Mouse (Mus musculus) hindbrain, embryonic 10.5 days (tissue): Measurements from ENCODE around the gene Fxyd7. TPM values are rescaled to one million over a fixed set of nuclear protein-coding genes. Genes with fewer than 3 reads are reported as not detected.

Experiments
- DNase-seq: peaks from one replicate; pipeline ENCODE4 v3.0.0-alpha.2; 2017; ENCODE audit warnings: low spot score
- H3K27ac ChIP-seq: fragments of 300-500 bp; sonication (generic); 2 replicates; pipeline ENCODE4 v1.5.1; 2016; ENCODE audit warnings: mild to moderate bottlenecking, moderate library complexity
- H3K27me3 ChIP-seq: fragments of 300-500 bp; sonication (generic); 2 replicates; pipeline ENCODE4 v1.6.1; 2016; ENCODE audit warnings: mild to moderate bottlenecking; ENCODE audit not compliant: poor library complexity, insufficient read depth, severe bottlenecking
- H3K36me3 ChIP-seq: fragments of 300-500 bp; sonication (generic); 2 replicates; pipeline ENCODE4 v1.6.1; 2016; ENCODE audit warnings: mild to moderate bottlenecking, moderate library complexity
- H3K4me1 ChIP-seq: fragments of 300-500 bp; sonication (generic); replicated peaks from 2 replicates; pipeline ENCODE4 v1.6.1; 2016; ENCODE audit warnings: mild to moderate bottlenecking
- H3K4me3 ChIP-seq: fragments of 300-500 bp; sonication (generic); 2 replicates; pipeline ENCODE4 v1.5.1; 2016; ENCODE audit warnings: mild to moderate bottlenecking, moderate library complexity
- H3K9me3 ChIP-seq: fragments of 300-500 bp; sonication (generic); 2 replicates; pipeline ENCODE4 v1.6.1; 2016; ENCODE audit warnings: mild to moderate bottlenecking, moderate library complexity
- WGBS: fragments of 180-500 bp; shearing (Covaris S2); methylation state at CpG from one replicate; pipeline ENCODE4 v1.1.7; 2016; 5-methylcytosine and 5-hydroxymethylcytosine counted together
- polyA plus RNA-seq: library from polyadenylated mRNA; unstranded; fragments of >200 nt; fragmentation: Nextera tagmentation; extraction: Ambion mirVana; gene quantifications from 2 replicates; pipeline ENCODE4 v1.2.1, GENCODE M21; 2016

Gene Fxyd7
- polyA plus RNA-seq, 1 experiment from 2014 or later: 7.6 TPM

DNA sequence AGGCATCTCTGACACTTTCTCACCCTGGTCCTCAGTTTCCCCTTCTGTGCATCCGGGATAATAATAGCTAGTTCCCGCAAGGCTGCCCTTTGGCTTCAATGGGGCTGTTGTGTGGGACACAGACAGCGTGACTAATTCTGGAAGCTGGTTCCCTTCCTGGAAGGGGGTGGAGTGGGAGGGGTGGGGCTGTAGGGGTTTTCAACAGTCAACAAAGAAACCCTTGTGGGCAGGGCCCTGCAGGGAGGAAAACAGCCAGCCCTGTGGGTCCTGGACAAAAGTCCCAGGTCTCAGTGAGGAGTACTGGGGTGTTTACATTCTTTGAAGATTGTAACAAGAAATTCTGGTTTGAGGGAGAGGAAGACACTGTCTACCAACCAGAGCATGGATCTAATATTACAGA is 33.9 kb upstream of the Fxyd7 start:
- peak; percentile 52 for DNase-seq
- WGBS: 25% methylated on average over 3 of the region's 3 CpGs
- H3K4me3 ChIP-seq: no peak overlapping the region
- H3K9me3 ChIP-seq: peaks cover 7% of the 10 kb centered on the region; the same call in 1 of the 2 replicates
- peak overlapping the region; percentile 81 for H3K27ac ChIP-seq
- peaks cover 36% of the 10 kb centered on the region for H3K4me1 ChIP-seq
- no peaks in the 10 kb centered on the region for H3K27me3 ChIP-seq
- no peaks in the 10 kb centered on the region for H3K36me3 ChIP-seq

DNA sequence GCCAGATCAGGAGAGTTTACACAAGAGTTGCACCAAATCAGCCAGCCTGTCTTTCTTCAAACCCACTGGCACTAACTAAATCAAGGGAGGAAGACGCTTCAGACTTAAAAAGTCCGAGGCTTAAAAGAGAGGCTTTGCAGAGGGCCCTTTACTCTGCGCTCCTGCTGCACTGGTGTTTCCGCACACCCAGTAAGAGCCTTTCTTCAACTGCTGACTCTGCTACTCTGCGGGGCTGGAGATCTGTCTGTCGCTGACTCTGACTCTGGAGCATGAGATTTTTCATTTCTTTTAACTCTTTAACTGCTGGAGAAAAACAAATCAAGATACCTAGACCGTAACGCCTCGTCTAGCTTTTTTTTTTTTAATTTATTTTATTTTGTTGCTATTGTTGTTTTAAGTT is 32.9 kb upstream of the Fxyd7 start:
- H3K27me3 ChIP-seq: no peaks in the 10 kb centered on the region
- H3K36me3 ChIP-seq: no peaks in the 10 kb centered on the region
- H3K4me3 ChIP-seq: no peak overlapping the region
- no peak for DNase-seq
- H3K9me3 ChIP-seq: peaks cover 5% of the 10 kb centered on the region; the same call in 1 of the 2 replicates
- peaks cover 36% of the 10 kb centered on the region for H3K4me1 ChIP-seq
- WGBS: 57% methylated on average over 9 of the region's 9 CpGs
- peak overlapping the region; percentile 74 for H3K27ac ChIP-seq

DNA sequence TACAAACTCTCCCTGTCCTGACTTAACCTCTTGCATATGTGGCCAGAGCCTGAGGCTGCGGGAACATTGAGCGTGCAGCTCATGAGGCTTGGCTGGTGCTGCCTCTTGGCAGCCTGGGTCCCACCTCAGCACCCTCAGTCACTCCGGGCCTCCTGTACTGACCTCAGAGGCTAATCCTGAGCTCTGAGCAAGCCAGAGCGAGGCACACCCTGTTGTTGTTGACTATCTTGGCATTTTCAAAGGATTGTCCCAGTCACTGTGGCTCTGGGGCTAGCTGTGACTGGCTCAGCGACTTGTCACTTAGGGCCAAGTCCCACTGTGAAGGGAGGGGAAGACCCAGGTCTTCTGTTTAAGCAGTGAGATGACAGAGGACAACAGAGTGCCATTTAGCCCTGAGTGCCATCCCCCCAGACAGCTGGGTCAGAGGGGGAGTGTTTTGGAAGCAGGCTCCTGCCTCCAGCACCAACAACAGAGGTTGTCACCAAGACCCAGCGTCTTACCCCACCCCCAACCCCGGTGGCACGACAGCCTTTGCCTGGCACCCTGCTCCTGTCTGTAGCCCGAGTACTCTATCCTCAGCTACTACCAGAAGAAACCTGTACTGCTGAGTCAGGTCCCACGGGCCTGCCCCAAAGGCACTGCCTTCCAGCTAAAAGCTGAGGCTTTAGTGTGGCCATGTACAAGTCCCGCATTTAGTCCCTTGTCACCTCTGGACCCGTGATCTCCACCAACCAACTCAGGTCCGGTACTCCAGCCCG is 31.7 kb upstream of the Fxyd7 start:
- H3K36me3 ChIP-seq: no peaks in the 10 kb centered on the region
- peaks cover 5% of the 10 kb centered on the region; the same call in 1 of the 2 replicates for H3K9me3 ChIP-seq
- H3K27ac ChIP-seq: peak overlapping the region; percentile 74
- no peaks in the 10 kb centered on the region for H3K27me3 ChIP-seq
- peaks cover 38% of the 10 kb centered on the region for H3K4me1 ChIP-seq
- WGBS: 63% methylated on average over 14 of the region's 14 CpGs
- peak; percentile 34 for DNase-seq
- no peak overlapping the region for H3K4me3 ChIP-seq

DNA sequence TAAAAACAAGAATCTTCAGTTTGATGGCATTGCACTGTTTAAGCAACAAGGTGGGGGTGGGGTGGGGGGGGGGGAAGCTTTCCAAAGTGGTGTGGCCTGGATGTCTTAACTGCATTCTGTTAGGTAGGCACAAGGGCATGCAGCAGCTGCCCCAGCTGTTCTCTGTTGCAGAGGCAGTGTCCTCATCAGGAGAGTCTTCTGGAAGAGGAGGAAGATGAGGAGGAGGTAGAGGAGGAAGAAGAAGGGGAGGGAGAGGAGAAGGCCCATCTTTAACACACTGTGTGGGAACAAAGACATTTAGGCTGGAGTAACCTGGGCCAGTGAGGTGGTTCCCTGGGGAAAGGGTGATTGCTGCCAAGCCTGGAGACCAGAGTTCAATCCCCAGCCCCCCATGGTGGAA is 30.8 kb upstream of the Fxyd7 start:
- H3K4me3 ChIP-seq: no peak overlapping the region
- no peak for DNase-seq
- H3K36me3 ChIP-seq: no peaks in the 10 kb centered on the region
- H3K27me3 ChIP-seq: no peaks in the 10 kb centered on the region
- peaks cover 5% of the 10 kb centered on the region; the same call in 1 of the 2 replicates for H3K9me3 ChIP-seq
- H3K4me1 ChIP-seq: peaks cover 47% of the 10 kb centered on the region
- no peak overlapping the region for H3K27ac ChIP-seq

DNA sequence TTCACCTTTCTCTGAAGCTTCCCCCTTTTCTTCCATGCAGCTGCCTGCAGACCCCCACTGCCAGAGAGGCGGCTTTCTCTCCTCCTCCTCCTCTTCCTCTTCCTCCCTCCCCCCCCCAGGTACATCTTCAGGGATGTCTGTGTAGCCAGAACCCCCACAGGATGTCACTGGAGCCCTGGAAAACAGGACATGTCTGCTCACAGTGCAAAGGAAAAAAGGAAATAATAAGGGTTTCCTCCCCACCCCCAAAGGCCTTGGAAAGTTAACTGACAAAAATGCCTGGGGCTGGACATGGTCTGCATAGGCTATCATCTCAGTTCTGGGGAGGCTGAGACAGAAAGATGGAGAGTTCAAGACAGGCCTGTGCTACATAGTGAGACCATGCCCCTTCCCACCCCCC is 29.8 kb upstream of the Fxyd7 start:
- Histone ChIP-seq H3K4me1 (peaks cover 55% of the 10 kb centered on the region), H3K36me3 (no peaks in the 10 kb centered on the region), H3K27me3 (no peaks in the 10 kb centered on the region), H3K4me3 (no peak overlapping the region), H3K9me3 (peaks cover 5% of the 10 kb centered on the region; the same call in 1 of the 2 replicates), H3K27ac (0 out of 2 replicates have a peak overlapping the region, but pooled peaks have one; percentile 36)
- no peak for DNase-seq
- WGBS: 53% methylated on average over 1 of the region's 1 CpGs

DNA sequence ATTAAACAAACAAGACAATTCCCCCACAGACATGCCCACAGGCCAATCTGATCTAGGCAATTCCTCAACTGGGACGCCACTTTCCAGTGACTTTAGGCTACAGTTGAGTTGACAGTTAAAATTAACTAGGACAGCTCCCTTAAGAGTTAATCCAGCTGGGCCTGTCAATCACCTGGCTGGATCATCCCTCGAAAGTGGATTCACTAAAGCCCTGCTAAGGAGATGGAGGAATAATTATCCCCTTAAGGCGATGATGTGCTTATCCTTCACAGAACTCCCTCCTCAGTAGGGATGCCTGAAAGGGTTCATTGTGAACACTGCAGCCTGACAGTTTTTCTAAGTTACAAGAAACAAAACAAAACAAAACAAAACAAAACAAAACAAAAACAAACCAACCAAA is 29.3 kb upstream of the Fxyd7 start:
- H3K36me3 ChIP-seq: no peaks in the 10 kb centered on the region
- H3K27ac ChIP-seq: no peak overlapping the region
- no peak overlapping the region for H3K4me3 ChIP-seq
- H3K27me3 ChIP-seq: no peaks in the 10 kb centered on the region
- peaks cover 50% of the 10 kb centered on the region for H3K4me1 ChIP-seq
- peaks cover 5% of the 10 kb centered on the region; the same call in 1 of the 2 replicates for H3K9me3 ChIP-seq
- WGBS: 55% methylated on average over 3 of the region's 3 CpGs
- no peak for DNase-seq

DNA sequence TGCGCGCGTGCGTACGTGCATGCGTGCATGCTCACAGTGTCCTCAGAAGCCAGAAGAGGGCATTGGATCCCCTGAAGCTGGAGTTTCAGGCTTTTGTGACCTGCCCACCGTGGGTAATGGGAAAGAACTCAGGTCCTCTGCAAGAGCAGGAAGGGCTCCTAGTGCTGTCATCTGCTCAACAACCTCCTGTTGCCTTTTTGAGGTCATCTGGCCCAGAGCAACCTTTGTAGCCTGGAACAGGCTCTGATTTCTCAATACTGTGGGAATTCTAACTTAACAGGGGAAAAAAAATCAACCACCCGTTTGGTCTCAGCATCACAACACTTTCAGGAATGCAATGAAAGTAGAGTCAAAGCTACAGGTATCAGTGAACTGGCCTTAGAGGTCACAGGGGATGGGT is 28.4 kb upstream of the Fxyd7 start:
- peaks cover 44% of the 10 kb centered on the region for H3K4me1 ChIP-seq
- no peaks in the 10 kb centered on the region for H3K36me3 ChIP-seq
- WGBS: 88% methylated on average over 8 of the region's 8 CpGs
- DNase-seq: no peak
- H3K4me3 ChIP-seq: no peak overlapping the region
- H3K27me3 ChIP-seq: no peaks in the 10 kb centered on the region
- H3K9me3 ChIP-seq: peaks cover 5% of the 10 kb centered on the region; the same call in 1 of the 2 replicates
- no peak overlapping the region for H3K27ac ChIP-seq

DNA sequence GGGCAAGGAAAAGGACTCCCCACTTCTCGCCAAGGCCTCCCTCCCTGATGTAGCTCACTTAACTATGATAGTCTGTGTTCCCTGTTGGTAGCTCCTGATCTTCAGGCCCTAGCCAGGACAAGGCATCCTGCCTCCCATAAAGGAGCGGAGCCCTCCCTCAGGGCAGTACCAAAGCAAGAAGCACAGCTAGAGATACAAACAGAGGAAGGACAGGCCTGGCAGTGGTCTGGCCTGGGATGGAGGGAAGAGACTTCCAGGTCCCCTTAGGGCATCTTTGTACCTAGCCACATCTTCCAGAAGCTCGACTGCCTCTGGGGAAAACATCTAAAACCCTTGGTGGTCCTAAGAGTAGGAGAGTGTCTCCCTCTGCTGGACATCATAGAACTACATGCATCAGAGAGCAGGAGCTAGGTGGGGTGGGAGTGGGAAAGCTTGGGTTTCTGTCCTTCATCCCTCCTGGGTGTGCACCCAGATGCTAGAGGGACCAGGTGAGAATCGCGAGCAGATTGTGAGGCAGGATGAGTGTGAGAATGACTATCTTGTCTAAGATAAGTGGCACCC is 26.7 kb upstream of the Fxyd7 start:
- no peak overlapping the region for H3K4me3 ChIP-seq
- H3K27ac ChIP-seq: peak overlapping the region; percentile 78
- 45% methylated on average over 5 of the region's 5 CpGs for WGBS
- H3K4me1 ChIP-seq: peaks cover 41% of the 10 kb centered on the region
- DNase-seq: peak; percentile 40
- H3K9me3 ChIP-seq: peaks cover 5% of the 10 kb centered on the region; the same call in 1 of the 2 replicates
- H3K27me3 ChIP-seq: no peaks in the 10 kb centered on the region
- no peaks in the 10 kb centered on the region for H3K36me3 ChIP-seq

DNA sequence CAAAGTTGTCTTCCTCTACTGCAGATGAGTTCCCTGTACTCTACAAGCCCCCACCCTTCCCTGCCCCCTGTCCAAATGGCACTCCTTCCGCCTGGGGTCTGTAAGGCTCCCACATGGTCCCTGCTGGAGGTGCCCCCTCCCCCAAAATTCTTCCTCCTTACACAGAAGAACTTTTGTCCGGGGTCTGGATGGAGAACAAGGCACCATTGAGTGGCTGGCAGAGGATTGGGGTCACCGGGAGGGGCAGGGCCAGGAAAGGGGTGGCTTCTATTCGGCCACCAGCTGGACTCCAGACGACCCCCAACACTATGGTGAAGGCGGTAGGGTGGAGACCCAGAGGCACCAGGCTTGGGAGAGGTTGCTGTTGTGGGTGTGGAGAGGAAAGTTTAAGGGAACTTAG is 26.2 kb upstream of the Fxyd7 start:
- 52% methylated on average over 6 of the region's 6 CpGs for WGBS
- no peaks in the 10 kb centered on the region for H3K27me3 ChIP-seq
- H3K27ac ChIP-seq: peak overlapping the region; percentile 78
- H3K9me3 ChIP-seq: peaks cover 5% of the 10 kb centered on the region; the same call in 1 of the 2 replicates
- H3K36me3 ChIP-seq: no peaks in the 10 kb centered on the region
- H3K4me1 ChIP-seq: peaks cover 42% of the 10 kb centered on the region
- DNase-seq: no peak
- H3K4me3 ChIP-seq: no peak overlapping the region

DNA sequence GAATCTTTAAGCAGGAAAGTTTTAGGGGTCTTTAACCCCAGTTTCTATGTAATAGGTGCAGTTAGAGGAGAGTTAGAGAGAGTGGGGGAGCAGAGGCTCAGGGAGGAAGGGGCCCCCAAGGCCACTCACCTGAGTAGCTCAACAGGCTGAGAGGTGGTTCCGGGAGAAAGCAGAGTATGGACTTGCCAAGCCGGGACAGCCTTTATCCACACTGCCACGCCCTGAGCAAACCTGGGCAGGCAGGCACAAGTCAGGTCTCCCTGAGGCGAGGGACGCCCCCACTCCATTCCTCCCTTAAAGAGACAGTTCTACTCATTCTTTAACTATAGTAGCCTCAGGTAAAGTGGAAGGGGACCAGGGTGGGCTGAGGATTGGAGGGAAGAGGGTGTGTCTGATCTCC is 25.2 kb upstream of the Fxyd7 start, which contains the start of gene Fxyd3:
Gene Fxyd3 (minus strand): TSS at position 213 of the 400 bp plus-strand sequence.
- peaks cover 48% of the 10 kb centered on the region for H3K4me1 ChIP-seq
- H3K4me3 ChIP-seq: no peak within 1 kb of the TSS
- peaks cover 5% of the 10 kb centered on the region; the same call in 1 of the 2 replicates for H3K9me3 ChIP-seq
- no peak for DNase-seq
- H3K27ac ChIP-seq: peak within 1 kb of the TSS; percentile 78
- H3K27me3 ChIP-seq: no peaks in the 10 kb centered on the region
- WGBS: 65% methylated on average over 5 of the region's 5 CpGs
- H3K36me3 ChIP-seq: no peaks in the 10 kb centered on the region

DNA sequence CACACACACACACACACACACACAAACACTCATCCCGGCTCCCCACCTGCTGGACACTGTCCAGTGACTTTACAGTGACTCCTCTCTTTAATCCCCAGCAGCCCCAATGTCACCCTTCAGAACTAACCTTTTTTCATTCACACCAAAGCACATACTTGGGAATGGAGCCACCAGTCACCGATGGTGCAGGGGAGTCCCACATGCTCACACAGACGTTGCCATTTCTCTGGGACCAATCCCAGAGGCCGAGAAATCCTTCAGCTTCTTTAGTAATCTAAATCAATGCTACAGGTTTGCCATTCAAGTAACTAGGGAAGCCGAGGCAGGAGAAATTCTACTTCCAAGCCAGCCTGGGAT is 23.4 kb upstream of the Fxyd7 start:
- Histone ChIP-seq H3K4me3 (no peak overlapping the region), H3K4me1 (peaks cover 48% of the 10 kb centered on the region), H3K27ac (0 out of 2 replicates have a peak overlapping the region, but pooled peaks have one; percentile 2), H3K36me3 (no peaks in the 10 kb centered on the region), H3K27me3 (no peaks in the 10 kb centered on the region), H3K9me3 (no peaks in the 10 kb centered on the region)
- no peak for DNase-seq
- WGBS: 80% methylated on average over 5 of the region's 5 CpGs

DNA sequence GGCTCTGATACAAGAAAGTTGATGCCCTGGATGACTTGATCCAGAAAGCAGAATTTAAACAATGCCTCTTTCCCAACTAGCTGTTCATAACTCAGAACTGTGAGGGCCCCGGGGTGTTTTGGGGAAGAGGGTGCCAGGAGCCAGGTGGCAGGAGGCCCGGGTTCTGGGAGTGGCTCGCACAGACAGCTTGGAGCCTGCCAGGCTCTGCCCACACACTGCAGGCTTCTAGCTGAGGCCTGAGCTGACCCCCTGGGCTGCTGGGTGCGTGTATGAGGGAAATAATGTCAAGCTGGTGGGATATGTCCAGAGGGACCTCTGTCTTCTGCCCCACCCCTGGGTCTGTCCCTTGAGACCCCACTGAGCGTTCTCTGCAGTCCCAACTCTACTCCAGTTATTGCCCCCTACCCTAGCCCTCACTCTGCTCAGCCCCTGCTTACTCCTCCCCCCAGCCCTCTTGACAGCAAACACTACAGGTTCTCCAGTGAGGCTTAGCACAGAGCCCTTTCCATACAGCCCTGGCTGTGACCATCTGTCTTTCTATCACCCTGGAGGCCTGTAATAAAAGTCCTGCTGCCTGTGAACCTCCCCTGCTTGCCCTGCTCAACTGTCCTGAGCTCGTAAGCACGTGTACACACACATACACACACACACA is 22.9 kb upstream of the Fxyd7 start:
- H3K9me3 ChIP-seq: no peaks in the 10 kb centered on the region
- WGBS: 73% methylated on average over 7 of the region's 7 CpGs
- H3K4me1 ChIP-seq: peaks cover 48% of the 10 kb centered on the region
- H3K27me3 ChIP-seq: no peaks in the 10 kb centered on the region
- H3K27ac ChIP-seq: peak overlapping the region; percentile 2; the same call in 1 of the 2 replicates
- no peak overlapping the region for H3K4me3 ChIP-seq
- DNase-seq: no peak
- H3K36me3 ChIP-seq: no peaks in the 10 kb centered on the region

DNA sequence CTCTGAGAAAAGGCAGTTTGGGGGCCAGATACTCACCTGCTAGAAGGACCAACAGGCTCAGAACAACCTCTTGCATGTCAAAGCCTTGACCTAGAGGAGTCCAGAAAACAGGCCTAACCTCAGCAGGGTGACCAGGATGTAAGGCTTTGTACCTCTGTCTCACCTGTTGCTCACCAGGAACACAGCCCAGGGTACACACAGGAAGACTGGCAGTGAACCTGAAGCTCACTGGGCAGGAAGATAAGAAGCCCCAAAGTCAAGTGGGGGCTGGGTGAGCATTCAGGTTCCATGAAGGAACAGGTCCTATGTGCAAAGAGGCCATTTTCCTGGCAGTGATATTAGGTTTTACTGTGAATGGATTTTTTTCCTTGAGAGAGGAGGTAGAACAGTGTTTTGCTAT is 22.3 kb upstream of the Fxyd7 start:
- H3K27me3 ChIP-seq: no peaks in the 10 kb centered on the region
- peaks cover 48% of the 10 kb centered on the region for H3K4me1 ChIP-seq
- no peaks in the 10 kb centered on the region for H3K9me3 ChIP-seq
- DNase-seq: no peak
- H3K27ac ChIP-seq: peak overlapping the region; percentile 59; the same call in 1 of the 2 replicates
- no peak overlapping the region for H3K4me3 ChIP-seq
- H3K36me3 ChIP-seq: no peaks in the 10 kb centered on the region
